Comparison of ENCODE assay signal across 24 mouse cellular contexts in genomic region chr4:118306113-118306696, GRCm38 (mm10). TPM values are rescaled to one million over a fixed set of nuclear protein-coding genes. Genes with fewer than 3 reads are reported as not detected.
A peak's percentile ranks its signal among the peaks of the same experiment; 100 is the strongest.
DNase-seq lines count a peak whose midpoint lies in the region; ATAC-seq and TF ChIP-seq lines count a peak whose summit lies in the region.
"Had no signal": no experiment of that assay in that cellular context is flagged by ENCODE, and none has a peak within 500 bp of the region (broad histone marks: within the 10 kb centered on the region; RNA-seq: fewer than 3 reads in every experiment).

No protein-coding gene starts in this region.

- H3K4me1 ChIP-seq in intestine, embryonic 15.5 days (replicated peaks): no peaks in the 10 kb centered on the region
- no peaks in the 10 kb centered on the region for H3K4me1 ChIP-seq in intestine, embryonic 16.5 days (ENCODE audit: control insufficient read depth, insufficient read depth, low read length)
- no peaks in the 10 kb centered on the region for H3K4me1 ChIP-seq in limb, embryonic 14.5 days (ENCODE audit: control insufficient read depth, insufficient read depth, low read length)
- H3K4me1 ChIP-seq: hindbrain, embryonic 15.5 days; liver, embryonic 15.5 days; lung, embryonic 15.5 days; midbrain, embryonic 15.5 days; neural tube, embryonic 12.5 days had no signal

- no peak overlapping the region for H3K4me3 ChIP-seq in intestine, embryonic 15.5 days (replicated peaks)
- no peak overlapping the region for H3K4me3 ChIP-seq in intestine, embryonic 16.5 days (ENCODE audit: low read length)
- no peak overlapping the region for H3K4me3 ChIP-seq in limb, embryonic 14.5 days (replicated peaks; ENCODE audit: low read length)
- H3K4me3 ChIP-seq: hindbrain, embryonic 15.5 days; liver, embryonic 15.5 days; lung, embryonic 15.5 days; midbrain, embryonic 15.5 days; neural tube, embryonic 12.5 days had no signal

- H3K4me2 ChIP-seq in intestine, embryonic 15.5 days (replicated peaks): no peak overlapping the region
- no peak overlapping the region for H3K4me2 ChIP-seq in intestine, embryonic 16.5 days (ENCODE audit: low read depth, low read length)
- H3K4me2 ChIP-seq in limb, embryonic 14.5 days (replicated peaks; ENCODE audit: low read depth, low read length, severe bottlenecking): no peak overlapping the region
- H3K4me2 ChIP-seq: heart, embryonic 11.5 days; hindbrain, embryonic 15.5 days; liver, embryonic 15.5 days; lung, embryonic 15.5 days; midbrain, embryonic 15.5 days; neural tube, embryonic 12.5 days had no signal

- DNase-seq in NIH3T3 (ENCODE audit: low read depth): peak; percentile 91
- DNase-seq in limb, embryonic 14.5 days (ENCODE audit: low spot score): peak; percentile 40
- no peak for DNase-seq in thymus, postnatal 14 days
- no peak for DNase-seq in frontal cortex, postnatal 14 days (ENCODE audit: low spot score in 2 of 2)
- DNase-seq in spleen, adult 12 weeks (ENCODE audit: low spot score): no peak
- DNase-seq: cerebellum, adult 18-20 months; cerebellum, postnatal 14 days; heart, adult 11 months; kidney, postnatal 36 days; liver; lung, postnatal 4 days; right cerebral cortex, postnatal 14 days; spleen, adult 18-20 months; thymus, adult 18-20 months had no signal

- H3K9me3 ChIP-seq in intestine, embryonic 15.5 days: no peaks in the 10 kb centered on the region
- no peaks in the 10 kb centered on the region for H3K9me3 ChIP-seq in intestine, embryonic 16.5 days (ENCODE audit: control insufficient read depth, low read length)
- H3K9me3 ChIP-seq in limb, embryonic 14.5 days (ENCODE audit: control insufficient read depth, low read length): no peaks in the 10 kb centered on the region
- H3K9me3 ChIP-seq: hindbrain, embryonic 15.5 days; liver, embryonic 15.5 days; lung, embryonic 15.5 days; midbrain, embryonic 15.5 days; neural tube, embryonic 12.5 days had no signal

- WGBS in intestine, embryonic 15.5 days: 76% methylated on average over 21 of the region's 21 CpGs
- WGBS in intestine, embryonic 16.5 days: 76% methylated on average over 21 of the region's 21 CpGs
- 68% methylated on average over 21 of the region's 21 CpGs for WGBS in limb, embryonic 14.5 days

- no peaks in the 10 kb centered on the region for H3K36me3 ChIP-seq in intestine, embryonic 15.5 days
- no peaks in the 10 kb centered on the region for H3K36me3 ChIP-seq in intestine, embryonic 16.5 days (ENCODE audit: control insufficient read depth, insufficient read depth, low read length)
- H3K36me3 ChIP-seq in limb, embryonic 14.5 days (ENCODE audit: control insufficient read depth, insufficient read depth, low read length): no peaks in the 10 kb centered on the region
- H3K36me3 ChIP-seq: hindbrain, embryonic 15.5 days; liver, embryonic 15.5 days; lung, embryonic 15.5 days; midbrain, embryonic 15.5 days; neural tube, embryonic 12.5 days had no signal

- H3K27ac ChIP-seq in intestine, embryonic 15.5 days: 0 out of 2 replicates have a peak overlapping the region, but pooled peaks have one; percentile 6
- H3K27ac ChIP-seq in intestine, embryonic 16.5 days (ENCODE audit: low read length): no peak overlapping the region
- H3K27ac ChIP-seq in limb, embryonic 14.5 days (replicated peaks; ENCODE audit: low read depth, low read length): no peak overlapping the region
- H3K27ac ChIP-seq: hindbrain, embryonic 15.5 days; liver, embryonic 15.5 days; lung, embryonic 15.5 days; midbrain, embryonic 15.5 days; neural tube, embryonic 12.5 days had no signal

- TF ChIP-seq POLR2A in limb, embryonic 14.5 days (IDR thresholded peaks at IDR 0.05; ENCODE audit: borderline replicate concordance, extremely low read depth, insufficient read depth, insufficient read length): no peak

- H3K27me3 ChIP-seq in intestine, embryonic 15.5 days (replicated peaks): no peaks in the 10 kb centered on the region
- H3K27me3 ChIP-seq in intestine, embryonic 16.5 days (replicated peaks; ENCODE audit: control insufficient read depth, insufficient read depth, low read length): no peaks in the 10 kb centered on the region
- no peaks in the 10 kb centered on the region for H3K27me3 ChIP-seq in limb, embryonic 14.5 days (ENCODE audit: control insufficient read depth, insufficient read depth, low read length)
- H3K27me3 ChIP-seq: hindbrain, embryonic 15.5 days; liver, embryonic 15.5 days; lung, embryonic 15.5 days; midbrain, embryonic 15.5 days; neural tube, embryonic 12.5 days had no signal

- ATAC-seq in intestine, embryonic 15.5 days: no peak
- ATAC-seq in intestine, embryonic 16.5 days: no peak
- peak; percentile 34 for ATAC-seq in limb, embryonic 14.5 days (ENCODE audit: low FRiP score, low read depth)
- ATAC-seq: forebrain, embryonic 16.5 days; intestine, postnatal 0 days; midbrain, embryonic 15.5 days had no signal

- H3K9ac ChIP-seq in intestine, embryonic 15.5 days: no peak overlapping the region
- H3K9ac ChIP-seq in intestine, embryonic 16.5 days (ENCODE audit: low read depth, low read length): no peak overlapping the region
- no peak overlapping the region for H3K9ac ChIP-seq in limb, embryonic 14.5 days (ENCODE audit: low read depth, low read length, severe bottlenecking)
- H3K9ac ChIP-seq: hindbrain, embryonic 15.5 days; liver, embryonic 15.5 days; lung, embryonic 15.5 days; midbrain, embryonic 15.5 days; neural tube, embryonic 12.5 days had no signal

RNA-seq across cellular contexts. Expression of gene Ptprf, which starts 15.0 kb away (rescaled TPM):
- 57.7 and 62.4 TPM in 2 replicates for polyA plus RNA-seq in intestine, embryonic 15.5 days (2015; fragmentation: Nextera tagmentation; extraction: Ambion mirVana)
- polyA plus RNA-seq in intestine, embryonic 16.5 days (2015; fragmentation: Nextera tagmentation; extraction: Ambion mirVana): 45.8 and 54.8 TPM in 2 replicates
- polyA plus RNA-seq in limb, embryonic 14.5 days (2012; rRNA removed): 85.0 and 108 TPM in 2 replicates
- 71.9 and 78.1 TPM in 2 replicates for polyA plus RNA-seq in limb, embryonic 14.5 days (2014; fragmentation: Nextera tagmentation; extraction: Ambion mirVana)

Comparison
In these comparisons a context has a peak if more than half of its experiments do, and no peak if none do; other contexts are left out.
1. DNase-seq: peak in NIH3T3 (single experiment) and limb, embryonic 14.5 days (single experiment); none in thymus, postnatal 14 days (single experiment), frontal cortex, postnatal 14 days (0 of 2) and spleen, adult 12 weeks (single experiment).